ENCODE assay signal across 34 mouse cellular contexts in the genomic region with DNA sequence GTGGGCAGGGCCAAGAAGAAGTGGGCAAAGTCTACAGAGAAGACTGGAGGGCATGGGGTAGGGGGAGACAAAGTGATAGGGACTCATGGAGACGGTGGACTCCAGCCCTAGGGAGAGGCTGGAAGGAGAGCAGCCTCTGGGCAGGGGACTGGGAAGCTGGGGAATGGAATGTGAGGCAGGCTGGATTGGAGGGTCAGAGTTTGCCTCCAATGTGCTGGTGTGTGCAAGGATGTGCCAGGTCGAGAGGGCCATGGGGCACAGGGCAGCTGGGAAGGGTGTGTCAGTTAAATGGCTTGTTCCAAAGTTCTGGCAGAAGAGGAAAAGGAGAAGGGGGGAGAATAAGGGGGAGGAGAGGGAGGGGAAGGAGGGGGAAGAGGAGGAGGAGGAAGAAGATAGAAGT. TPM values are rescaled to one million over a fixed set of nuclear protein-coding genes. Genes with fewer than 3 reads are reported as not detected.
A peak's percentile ranks its signal among the peaks of the same experiment; 100 is the strongest.
DNase-seq lines count a peak whose midpoint lies in the region; ATAC-seq and TF ChIP-seq lines count a peak whose summit lies in the region.
"Had no signal": no experiment of that assay in that cellular context is flagged by ENCODE, and none has a peak within 500 bp of the region (broad histone marks: within the 10 kb centered on the region; RNA-seq: fewer than 3 reads in every experiment).

No protein-coding gene starts in this region.

- no peaks in the 10 kb centered on the region for H3K27me3 ChIP-seq in liver, adult 2 months (ENCODE audit: control insufficient read depth, insufficient read depth, low read length)
- H3K27me3 ChIP-seq in liver, embryonic 11.5 days (replicated peaks; ENCODE audit: control insufficient read depth, insufficient read depth, low read length): no peaks in the 10 kb centered on the region
- no peaks in the 10 kb centered on the region for H3K27me3 ChIP-seq in kidney, adult 2 months (replicated peaks; ENCODE audit: control insufficient read depth, insufficient read depth, low read length)
- H3K27me3 ChIP-seq in kidney, postnatal 0 days (ENCODE audit: insufficient read depth, low read length): no peaks in the 10 kb centered on the region
- H3K27me3 ChIP-seq in small intestine, adult 2 months (ENCODE audit: control insufficient read depth, insufficient read depth, low read length): no peaks in the 10 kb centered on the region
- H3K27me3 ChIP-seq in hindbrain, embryonic 10.5 days (ENCODE audit: insufficient read depth, poor library complexity, severe bottlenecking): no peaks in the 10 kb centered on the region
- H3K27me3 ChIP-seq: embryonic facial prominence, embryonic 15.5 days; forebrain, embryonic 12.5 days; hindbrain, embryonic 13.5 days; lung, embryonic 15.5 days; neural tube, embryonic 13.5 days; Patski had no signal

- no peak overlapping the region for H3K4me3 ChIP-seq in liver, adult 2 months (ENCODE audit: insufficient read depth, low read depth, low read length)
- no peak overlapping the region for H3K4me3 ChIP-seq in liver, embryonic 11.5 days (ENCODE audit: low read depth, low read length)
- no peak overlapping the region for H3K4me3 ChIP-seq in kidney, adult 2 months (ENCODE audit: insufficient read depth, low read depth, low read length)
- no peak overlapping the region for H3K4me3 ChIP-seq in kidney, postnatal 0 days (replicated peaks; ENCODE audit: low read depth, low read length)
- peak overlapping the region; percentile 44 for H3K4me3 ChIP-seq in small intestine, adult 2 months (ENCODE audit: low read depth, low read length)
- H3K4me3 ChIP-seq in hindbrain, embryonic 10.5 days: no peak overlapping the region
- H3K4me3 ChIP-seq: embryonic facial prominence, embryonic 10.5 days; embryonic facial prominence, embryonic 15.5 days; forebrain, embryonic 12.5 days; hindbrain, embryonic 13.5 days; lung, embryonic 15.5 days; neural tube, embryonic 13.5 days had no signal

- H3K27ac ChIP-seq in liver, adult 2 months (replicated peaks; ENCODE audit: insufficient read depth, low read depth, low read length): no peak overlapping the region
- no peak overlapping the region for H3K27ac ChIP-seq in liver, embryonic 11.5 days (ENCODE audit: low read depth, low read length)
- no peak overlapping the region for H3K27ac ChIP-seq in kidney, adult 2 months (ENCODE audit: insufficient read depth, low read depth, low read length)
- H3K27ac ChIP-seq in kidney, postnatal 0 days: no peak overlapping the region
- H3K27ac ChIP-seq in small intestine, adult 2 months (ENCODE audit: insufficient read depth, low read depth, low read length): peak overlapping the region; percentile 74
- no peak overlapping the region for H3K27ac ChIP-seq in hindbrain, embryonic 10.5 days
- H3K27ac ChIP-seq: embryonic facial prominence, embryonic 10.5 days; embryonic facial prominence, embryonic 15.5 days; forebrain, embryonic 12.5 days; hindbrain, embryonic 13.5 days; lung, embryonic 15.5 days; neural tube, embryonic 13.5 days had no signal

- H3K9me3 ChIP-seq in liver, embryonic 11.5 days (ENCODE audit: control insufficient read depth, low read length): no peaks in the 10 kb centered on the region
- H3K9me3 ChIP-seq in kidney, postnatal 0 days (replicated peaks; ENCODE audit: low read length): no peaks in the 10 kb centered on the region
- H3K9me3 ChIP-seq in hindbrain, embryonic 10.5 days: no peaks in the 10 kb centered on the region
- H3K9me3 ChIP-seq: embryonic facial prominence, embryonic 10.5 days; embryonic facial prominence, embryonic 15.5 days; forebrain, embryonic 12.5 days; hindbrain, embryonic 13.5 days; lung, embryonic 15.5 days; neural tube, embryonic 13.5 days had no signal

- H3K4me2 ChIP-seq in liver, embryonic 11.5 days: no peak overlapping the region
- H3K4me2 ChIP-seq in kidney, postnatal 0 days (ENCODE audit: low read length): no peak overlapping the region
- H3K4me2 ChIP-seq: embryonic facial prominence, embryonic 15.5 days; forebrain, embryonic 12.5 days; heart, embryonic 11.5 days; hindbrain, embryonic 13.5 days; lung, embryonic 15.5 days; midbrain, embryonic 11.5 days; neural tube, embryonic 13.5 days had no signal

- H3K9ac ChIP-seq in liver, adult 2 months (ENCODE audit: low read depth, low read length): no peak overlapping the region
- H3K9ac ChIP-seq in liver, embryonic 11.5 days (ENCODE audit: low read depth, low read length): no peak overlapping the region
- H3K9ac ChIP-seq in kidney, postnatal 0 days (ENCODE audit: low read depth, low read length): no peak overlapping the region
- H3K9ac ChIP-seq: embryonic facial prominence, embryonic 15.5 days; forebrain, embryonic 12.5 days; forebrain, postnatal 0 days; hindbrain, embryonic 13.5 days; lung, embryonic 15.5 days; neural tube, embryonic 13.5 days had no signal

- no peak for TF ChIP-seq POLR2A in liver, adult 2 months (IDR thresholded peaks at IDR 0.05; ENCODE audit: extremely low read depth, insufficient read depth, low read length)
- TF ChIP-seq POLR2A in kidney, adult 2 months (IDR thresholded peaks at IDR 0.05; ENCODE audit: low read depth, low read length): no peak
- TF ChIP-seq POLR2A in small intestine, adult 2 months (IDR thresholded peaks at IDR 0.05; ENCODE audit: low read depth, low read length): no peak

- TF ChIP-seq CTCF in liver, adult 2 months (IDR thresholded peaks at IDR 0.05; ENCODE audit: low read depth, low read length): no peak
- no peak for TF ChIP-seq CTCF in kidney, adult 2 months (conservative IDR thresholded peaks at IDR 0.05; ENCODE audit: insufficient read depth, insufficient read length, low read depth, low read length)
- no peak for TF ChIP-seq CTCF in kidney, postnatal 0 days (IDR thresholded peaks at IDR 0.05; ENCODE audit: low read depth)
- TF ChIP-seq CTCF in small intestine, adult 2 months (IDR thresholded peaks at IDR 0.05; ENCODE audit: extremely low read depth, insufficient read length, insufficient replicate concordance, low read depth, low read length): no peak

- WGBS in liver, adult 2 months: 56% methylated on average over 2 of the region's 2 CpGs
- 64% methylated on average over 2 of the region's 2 CpGs for WGBS in liver, embryonic 11.5 days
- WGBS in kidney, adult 2 months: 32% methylated on average over 2 of the region's 2 CpGs
- WGBS in kidney, postnatal 0 days: 53% methylated on average over 2 of the region's 2 CpGs
- WGBS in small intestine, adult 2 months: 21% methylated on average over 2 of the region's 2 CpGs
- WGBS in hindbrain, embryonic 10.5 days: 76% methylated on average over 2 of the region's 2 CpGs

- peaks cover 7% of the 10 kb centered on the region for H3K4me1 ChIP-seq in liver, adult 2 months (ENCODE audit: control insufficient read depth, insufficient read depth, low read length)
- H3K4me1 ChIP-seq in liver, embryonic 11.5 days (replicated peaks; ENCODE audit: control insufficient read depth, insufficient read depth, low read length): no peaks in the 10 kb centered on the region
- peaks cover 9% of the 10 kb centered on the region; the same call in 1 of the 2 replicates for H3K4me1 ChIP-seq in kidney, adult 2 months (ENCODE audit: control insufficient read depth, insufficient read depth, low read length)
- no peaks in the 10 kb centered on the region for H3K4me1 ChIP-seq in kidney, postnatal 0 days (replicated peaks; ENCODE audit: insufficient read depth, low read length)
- H3K4me1 ChIP-seq in small intestine, adult 2 months (ENCODE audit: control insufficient read depth, insufficient read depth, insufficient read length, low read length): peaks cover 25% of the 10 kb centered on the region; the same call in 1 of the 2 replicates
- H3K4me1 ChIP-seq in hindbrain, embryonic 10.5 days (replicated peaks): 0 out of 2 replicates have a peak, but pooled peaks cover under 1% of the 10 kb centered on the region
- H3K4me1 ChIP-seq: embryonic facial prominence, embryonic 15.5 days; forebrain, embryonic 12.5 days; hindbrain, embryonic 13.5 days; lung, embryonic 15.5 days; neural tube, embryonic 13.5 days had no signal

- H3K36me3 ChIP-seq in liver, adult 2 months (ENCODE audit: control insufficient read depth, insufficient read depth, low read length): peaks cover 9% of the 10 kb centered on the region
- H3K36me3 ChIP-seq in liver, embryonic 11.5 days (ENCODE audit: control insufficient read depth, insufficient read depth, low read length): no peaks in the 10 kb centered on the region; the same call in 1 of the 2 replicates
- no peaks in the 10 kb centered on the region for H3K36me3 ChIP-seq in kidney, adult 2 months (ENCODE audit: control insufficient read depth, insufficient read depth, low read length)
- H3K36me3 ChIP-seq in kidney, postnatal 0 days (ENCODE audit: insufficient read depth, low read length): peaks cover 10% of the 10 kb centered on the region; the same call in 1 of the 2 replicates
- peaks cover 91% of the 10 kb centered on the region for H3K36me3 ChIP-seq in small intestine, adult 2 months (ENCODE audit: control insufficient read depth, insufficient read depth, low read length)
- H3K36me3 ChIP-seq in hindbrain, embryonic 10.5 days: no peaks in the 10 kb centered on the region
- H3K36me3 ChIP-seq: forebrain, embryonic 12.5 days; hindbrain, embryonic 13.5 days; lung, embryonic 15.5 days; neural tube, embryonic 13.5 days had no signal

- DNase-seq in liver, adult 2 months (ENCODE audit: extremely low read depth, low read depth, low spot score): peak; percentile 54
- no peak for DNase-seq in liver, embryonic 11.5 days (ENCODE audit: low spot score)
- peak; percentile 90 for DNase-seq in kidney, adult 2 months
- DNase-seq in kidney, postnatal 0 days (ENCODE audit: low spot score): no peak
- no peak for DNase-seq in cerebellum, postnatal 36 days
- DNase-seq in left cerebral cortex, adult 8-10 months (ENCODE audit: low spot score in 2 of 2): no peak
- no peak for DNase-seq in hindbrain, embryonic 10.5 days (ENCODE audit: low spot score)
- DNase-seq: adrenal gland, postnatal 10 days; cerebellum, adult 18-20 months; cerebellum, postnatal 14 days; forebrain, postnatal 0 days; gastrocnemius, postnatal 14 days; heart, postnatal 36 days; layer of hippocampus, postnatal 36 days; liver; thymus, postnatal 14 days had no signal

- H3K79me2 ChIP-seq in liver, adult 2 months (ENCODE audit: control insufficient read depth, insufficient read depth, low read length): peaks cover 10% of the 10 kb centered on the region; the same call in 1 of the 2 replicates

- no peak for ATAC-seq in liver, embryonic 11.5 days (replicated peaks; ENCODE audit: low FRiP score)
- ATAC-seq in kidney, postnatal 0 days (replicated peaks; ENCODE audit: low FRiP score, low read depth): peak; percentile 81
- ATAC-seq: forebrain, postnatal 0 days; midbrain, embryonic 16.5 days; Patski had no signal

RNA-seq across cellular contexts. Expression of gene Anpep, which starts 23.6 kb away (rescaled TPM):
- 31.4 and 56.5 TPM in 2 replicates for total RNA-seq in liver, adult 2 months (2014; rRNA removed)
- polyA plus RNA-seq in liver, adult 2 months (2012; rRNA removed): 92.5 and 100 TPM in 2 replicates
- polyA plus RNA-seq in liver, embryonic 11.5 days (2014; fragmentation: Nextera tagmentation; extraction: Ambion mirVana): 24.2 and 28.5 TPM in 2 replicates
- 170 and 175 TPM in 2 replicates for polyA plus RNA-seq in kidney, adult 2 months (2012; rRNA removed)
- 265 and 334 TPM in 2 replicates for polyA plus RNA-seq in kidney, postnatal 0 days (2015; fragmentation: Nextera tagmentation; extraction: Ambion mirVana)
- 1,432 and 7,549 TPM in 2 replicates for polyA plus RNA-seq in small intestine, adult 2 months (2012; rRNA removed)
- total RNA-seq in left cerebral cortex, adult 8-10 months (2022): 1 to 10 TPM; 5.8 to 9.4 (median 7.2) TPM
- polyA plus RNA-seq in hindbrain, embryonic 10.5 days (2016; fragmentation: Nextera tagmentation; extraction: Ambion mirVana): 4.3 and 5.6 TPM in 2 replicates
- total RNA-seq: granulocyte monocyte progenitor cell, adult 5-6 weeks had no signal

RNA-seq across cellular contexts. Expression of gene Mesp2, which starts 26.7 kb away (rescaled TPM):
- total RNA-seq in liver, adult 2 months (2014; rRNA removed): 0.07 and 0.09 TPM in 2 replicates
- polyA plus RNA-seq in liver, adult 2 months (2012; rRNA removed): 0.23 and 0.24 TPM in 2 replicates
- polyA plus RNA-seq in liver, embryonic 11.5 days (2014; fragmentation: Nextera tagmentation; extraction: Ambion mirVana): 0.11 and 0.21 TPM in 2 replicates
- polyA plus RNA-seq in kidney, adult 2 months (2012; rRNA removed): 0.28 and 0.35 TPM in 2 replicates
- polyA plus RNA-seq in kidney, postnatal 0 days (2015; fragmentation: Nextera tagmentation; extraction: Ambion mirVana): 0.45 and 0.48 TPM in 2 replicates
- polyA plus RNA-seq in small intestine, adult 2 months (2012; rRNA removed): 0.33 TPM in 2 replicates
- total RNA-seq in left cerebral cortex, adult 8-10 months (2022): 1 to 10 TPM; 1.1 to 2.4 (median 1.7) TPM
- polyA plus RNA-seq in hindbrain, embryonic 10.5 days (2016; fragmentation: Nextera tagmentation; extraction: Ambion mirVana): 0.37 and 0.55 TPM in 2 replicates
- total RNA-seq: gastrocnemius, postnatal 14 days; granulocyte monocyte progenitor cell, adult 5-6 weeks; MEL had no signal

RNA-seq across cellular contexts. Expression of gene Mesp1, which starts 43.7 kb away (rescaled TPM):
- 0.18 and 0.20 TPM in 2 replicates for total RNA-seq in liver, adult 2 months (2014; rRNA removed)
- not detected in 2 replicates for polyA plus RNA-seq in liver, adult 2 months (2012; rRNA removed)
- not detected in 2 replicates for polyA plus RNA-seq in liver, embryonic 11.5 days (2014; fragmentation: Nextera tagmentation; extraction: Ambion mirVana)
- polyA plus RNA-seq in kidney, adult 2 months (2012; rRNA removed): 0.07 TPM in 1 of 2 replicates, not detected in the other
- 0.09 TPM in 1 of 2 replicates, not detected in the other for polyA plus RNA-seq in kidney, postnatal 0 days (2015; fragmentation: Nextera tagmentation; extraction: Ambion mirVana)
- 0.28 and 1.2 TPM in 2 replicates for polyA plus RNA-seq in small intestine, adult 2 months (2012; rRNA removed)
- under 1 TPM in 1 of 4 experiments, not detected in 3; 0.30 TPM for total RNA-seq in left cerebral cortex, adult 8-10 months (2022)
- polyA plus RNA-seq in hindbrain, embryonic 10.5 days (2016; fragmentation: Nextera tagmentation; extraction: Ambion mirVana): 0.12 TPM in 1 of 2 replicates, not detected in the other
- total RNA-seq: adrenal gland, postnatal 10 days; gastrocnemius, postnatal 14 days; granulocyte monocyte progenitor cell, adult 5-6 weeks; heart, postnatal 36 days; megakaryocyte progenitor cell, adult 5-6 weeks; MEL had no signal
- polyA plus RNA-seq: forebrain, embryonic 12.5 days; heart, embryonic 11.5 days; heart, embryonic 16.5 days; hindbrain, embryonic 13.5 days; limb, embryonic 11.5 days; liver, embryonic 16.5 days; lung, embryonic 15.5 days; midbrain, embryonic 11.5 days; neural tube, embryonic 13.5 days; Patski; stomach, embryonic 16.5 days had no signal

Comparison
In these comparisons a context has a peak if more than half of its experiments do, and no peak if none do; other contexts are left out.
1. DNase-seq: peak in liver, adult 2 months (single experiment) and kidney, adult 2 months (single experiment); none in liver, embryonic 11.5 days (single experiment), kidney, postnatal 0 days (single experiment), cerebellum, postnatal 36 days (0 of 2), left cerebral cortex, adult 8-10 months (0 of 2) and hindbrain, embryonic 10.5 days (single experiment).